Mouse (Mus musculus) megakaryocyte progenitor cell, adult 5-6 weeks (primary cell): ENCODE results near the gene Cemip2. TPM values are rescaled to one million over a fixed set of nuclear protein-coding genes. Genes with fewer than 3 reads are reported as not detected.

ENCODE experiments used
- total RNA-seq, 2 experiments: library from RNA; stranded (forward) in 1 of 2; stranded (reverse) in 1 of 2; fragments of 157-497, 149-512 nt in 1 of 2; fragments of 200-1000 nt in 1 of 2; gene quantifications; 2 replicates each; pipeline versions ENCODE4 v1.2.3 to v1.2.4; 2015 to 2017

Gene Cemip2
- total RNA-seq, 2 experiments from 2014 or later, result 11.8 to 21.6 TPM

Other genes with a start within 250 kb of the Cemip2 start
- gene 1110059E24Rik, start 125.4 kb upstream of the Cemip2 start, total RNA-seq (2015), result 46.4 and 49.2 TPM in 2 replicates
- 68.3 and 82.1 TPM in 2 replicates for gene 1110059E24Rik, start 125.4 kb upstream of the Cemip2 start, total RNA-seq (2017)
- gene Abhd17b, start 125.2 kb upstream of the Cemip2 start, total RNA-seq (2015), result 81.0 and 86.6 TPM in 2 replicates
- gene Abhd17b, start 125.2 kb upstream of the Cemip2 start, total RNA-seq (2017), result 54.6 and 57.9 TPM in 2 replicates